Mouse (Mus musculus) heart, postnatal 0 days (tissue): ENCODE results near the gene Abca7. TPM values are rescaled to one million over a fixed set of nuclear protein-coding genes. Genes with fewer than 3 reads are reported as not detected.
A peak's percentile ranks its signal among the peaks of the same experiment; 100 is the strongest.

Source experiments
- ATAC-seq: fragments of 200-750 bp; cut with Nextera tagmentation; 2 replicates; pipeline ENCODE4 v1.8.0; 2017; ENCODE audit warnings: low read depth, moderate number of reproducible peaks, moderate library complexity; ENCODE audit not compliant: insufficient read depth
- DNase-seq: peaks from one replicate; pipeline ENCODE4 v3.0.0-alpha.2; 2016; ENCODE audit warnings: low spot score
- H3K27ac ChIP-seq: fragments of 300-500 bp; sonication (generic); 2 replicates; pipeline ENCODE4 v1.5.1; 2014; ENCODE audit warnings: low read depth, mild to moderate bottlenecking
- H3K27me3 ChIP-seq: fragments of 300-500 bp; sonication (generic); 2 replicates; pipeline ENCODE4 v1.6.1; 2014; ENCODE audit warnings: low read length, mixed read lengths; ENCODE audit not compliant: control insufficient read depth, insufficient read depth
- H3K36me3 ChIP-seq: fragments of 300-500 bp; sonication (generic); replicated peaks from 2 replicates; pipeline ENCODE4 v1.6.1; 2014; ENCODE audit warnings: low read length, mixed read lengths; ENCODE audit not compliant: control insufficient read depth, insufficient read depth
- H3K4me1 ChIP-seq: fragments of 300-500 bp; sonication (generic); 2 replicates; pipeline ENCODE4 v1.6.1; 2014; ENCODE audit warnings: antibody characterized with exemption; ENCODE audit not compliant: control insufficient read depth, insufficient read depth
- H3K4me2 ChIP-seq: fragments of 300-500 bp; sonication (generic); 2 replicates; pipeline ENCODE4 v1.6.1; 2014; ENCODE audit warnings: low read depth, mild to moderate bottlenecking, low read length, moderate library complexity
- H3K4me3 ChIP-seq: fragments of 300-500 bp; sonication (generic); 2 replicates; pipeline ENCODE4 v1.5.1; 2014; ENCODE audit warnings: low read depth, low read length
- H3K9ac ChIP-seq: fragments of 300-500 bp; sonication (generic); replicated peaks from 2 replicates; pipeline ENCODE4 v1.6.1; 2014; ENCODE audit warnings: low read depth, low read length, mixed read lengths
- H3K9me3 ChIP-seq: fragments of 300-500 bp; sonication (generic); replicated peaks from 2 replicates; pipeline ENCODE4 v1.6.1; 2016; ENCODE audit warnings: low read length; ENCODE audit not compliant: control insufficient read depth
- CTCF ChIP-seq: IDR thresholded peaks from 2 replicates; pipeline ENCODE4 v1.5.1; 2016; ENCODE audit warnings: antibody characterized with exemption, control low read depth, low read depth
- EP300 ChIP-seq: IDR thresholded peaks from 2 replicates; pipeline ENCODE4 v1.6.1; 2016; ENCODE audit warnings: antibody characterized with exemption, low read depth
- WGBS: fragments of 180-500 bp; shearing (Covaris S2); extraction: QIAGEN DNeasy Blood & Tissue Kit; methylation state at CpG from one replicate; pipeline ENCODE4 v1.1.7; 2014; 5-methylcytosine and 5-hydroxymethylcytosine counted together
- polyA plus RNA-seq: library from polyadenylated mRNA; unstranded; fragments of >200 nt; fragmentation: Nextera tagmentation; extraction: Ambion mirVana; gene quantifications from 2 replicates; pipeline ENCODE4 v1.2.1, GENCODE M21; 2015
- total RNA-seq: library from RNA; depleted of rRNA; stranded (reverse); fragments of >200 nt; gene quantifications from 2 replicates; pipeline ENCODE4 v1.2.3, GENCODE M21; 2014; ENCODE audit warnings: low replicate concordance

Abca7 gene
- total and polyA plus RNA-seq, 2 experiments from 2014 or later, result 1.9 to 11.4 TPM

DNA sequence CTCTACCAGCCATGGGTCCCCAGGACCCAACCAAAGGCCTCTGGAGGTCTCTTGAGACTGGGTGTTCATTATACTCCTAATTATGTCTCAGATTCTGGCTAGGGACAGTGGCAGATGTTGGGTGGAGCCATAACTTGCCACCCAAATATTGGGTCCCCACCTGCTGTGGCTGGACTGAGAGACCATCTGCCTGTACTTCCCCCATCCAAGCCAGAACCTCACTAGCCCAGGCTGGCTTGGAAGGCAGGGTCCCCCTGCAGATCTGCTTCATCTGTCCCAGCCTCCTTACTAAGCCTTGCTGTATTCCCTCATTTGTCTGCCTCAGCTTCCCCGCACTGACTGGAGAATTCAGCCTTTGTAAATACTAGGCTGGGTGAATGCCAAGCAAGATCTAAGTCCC lies 28.1 kb upstream of the Abca7 start:
- no peak for DNase-seq

GRCm38 (mm10) chr10:79969124-79969568 lies 27.1 kb upstream of the Abca7 start:
- H3K9me3 ChIP-seq, result no peaks in the 10 kb centered on the region
- DNase-seq (no peak), ATAC-seq (no peak)
- H3K36me3 ChIP-seq, result peaks cover 43% of the 10 kb centered on the region
- H3K9ac ChIP-seq, result no peak overlapping the region
- 22% methylated on average over 3 of the region's 3 CpGs for WGBS
- H3K4me3 ChIP-seq, result no peak overlapping the region
- TF ChIP-seq EP300 (no peak), CTCF (no peak)
- no peaks in the 10 kb centered on the region for H3K4me1 ChIP-seq
- H3K27ac ChIP-seq, result no peak overlapping the region
- H3K4me2 ChIP-seq, result no peak overlapping the region
- peaks cover 28% of the 10 kb centered on the region for H3K27me3 ChIP-seq

More for the DNA sequence above, 28.1 kb upstream of the Abca7 start:
- Histone ChIP-seq H3K27me3 (peaks cover 28% of the 10 kb centered on the region), H3K36me3 (peaks cover 50% of the 10 kb centered on the region), H3K4me3 (no peak overlapping the region), H3K4me1 (no peaks in the 10 kb centered on the region), H3K9ac (no peak overlapping the region), H3K4me2 (no peak overlapping the region), H3K9me3 (no peaks in the 10 kb centered on the region), H3K27ac (no peak overlapping the region)
- no peak for ATAC-seq
- WGBS, result 84% methylated on average over 1 of the region's 1 CpGs
- TF ChIP-seq CTCF (no peak), EP300 (no peak)

GRCm38 (mm10) chr10:79970415-79971182 lies 25.7 kb upstream of the Abca7 start, which contains the start of gene Grin3b:
TSS of gene Grin3b (plus strand) at chr10:79970715.
- Histone ChIP-seq H3K4me2 (peak within 1 kb of the TSS; percentile 59), H3K4me3 (peak within 1 kb of the TSS; percentile 35), H3K9ac (peak within 1 kb of the TSS; percentile 30; the same call in 1 of the 2 replicates), H3K4me1 (no peaks in the 10 kb centered on the region), H3K36me3 (peaks cover 37% of the 10 kb centered on the region), H3K27ac (no peak within 1 kb of the TSS), H3K27me3 (peaks cover 28% of the 10 kb centered on the region), H3K9me3 (no peaks in the 10 kb centered on the region)
- TF ChIP-seq EP300 (no peak), CTCF (no peak)
- DNase-seq (no peak), ATAC-seq (peak; percentile 7)
- WGBS, result 9% methylated on average over 44 of the region's 47 CpGs

- no peaks in the 10 kb centered on the region for H3K4me1 ChIP-seq
- ATAC-seq (no peak), DNase-seq (no peak)
- peaks cover 28% of the 10 kb centered on the region for H3K27me3 ChIP-seq
- no peaks in the 10 kb centered on the region for H3K9me3 ChIP-seq
- peak overlapping the region; percentile 30; the same call in 1 of the 2 replicates for H3K9ac ChIP-seq
- WGBS, result 3% methylated on average over 21 of the region's 21 CpGs
- peak overlapping the region; percentile 59 for H3K4me2 ChIP-seq
- H3K27ac ChIP-seq, result no peak overlapping the region
- H3K36me3 ChIP-seq, result peaks cover 37% of the 10 kb centered on the region
- no peak for TF ChIP-seq EP300
- no peak for TF ChIP-seq CTCF
- H3K4me3 ChIP-seq, result peak overlapping the region; percentile 35
Measured at GRCm38 (mm10) chr10:79971183-79971497, 25.2 kb upstream of the Abca7 start.

DNA sequence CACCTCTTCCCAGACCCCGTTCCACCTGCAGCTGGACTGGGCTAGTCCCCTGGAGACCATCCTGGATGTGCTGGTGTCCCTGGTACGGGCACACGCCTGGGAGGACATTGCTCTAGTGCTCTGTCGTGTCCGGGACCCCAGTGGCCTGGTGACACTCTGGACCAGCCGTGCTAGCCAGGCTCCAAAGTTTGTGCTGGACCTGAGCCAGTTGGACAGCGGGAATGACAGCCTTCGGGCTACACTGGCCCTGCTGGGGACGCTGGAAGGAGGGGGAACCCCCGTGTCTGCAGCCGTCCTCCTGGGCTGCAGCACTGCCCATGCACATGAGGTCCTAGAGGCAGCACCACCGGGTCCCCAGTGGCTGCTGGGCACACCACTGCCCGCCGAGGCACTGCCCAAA lies 23.5 kb upstream of the Abca7 start:
- H3K4me2 ChIP-seq, result no peak overlapping the region
- no peaks in the 10 kb centered on the region for H3K4me1 ChIP-seq
- peaks cover 28% of the 10 kb centered on the region for H3K27me3 ChIP-seq
- H3K9ac ChIP-seq, result no peak overlapping the region
- no peaks in the 10 kb centered on the region for H3K9me3 ChIP-seq
- no peak overlapping the region for H3K4me3 ChIP-seq
- H3K36me3 ChIP-seq, result peaks cover 37% of the 10 kb centered on the region
- DNase-seq (no peak), ATAC-seq (peak; percentile 16; the same call in 1 of the 2 replicates)
- H3K27ac ChIP-seq, result no peak overlapping the region
- 32% methylated on average over 14 of the region's 14 CpGs for whole genome bisulfite sequencing
- no peak for TF ChIP-seq EP300
- TF ChIP-seq CTCF, result no peak

DNA sequence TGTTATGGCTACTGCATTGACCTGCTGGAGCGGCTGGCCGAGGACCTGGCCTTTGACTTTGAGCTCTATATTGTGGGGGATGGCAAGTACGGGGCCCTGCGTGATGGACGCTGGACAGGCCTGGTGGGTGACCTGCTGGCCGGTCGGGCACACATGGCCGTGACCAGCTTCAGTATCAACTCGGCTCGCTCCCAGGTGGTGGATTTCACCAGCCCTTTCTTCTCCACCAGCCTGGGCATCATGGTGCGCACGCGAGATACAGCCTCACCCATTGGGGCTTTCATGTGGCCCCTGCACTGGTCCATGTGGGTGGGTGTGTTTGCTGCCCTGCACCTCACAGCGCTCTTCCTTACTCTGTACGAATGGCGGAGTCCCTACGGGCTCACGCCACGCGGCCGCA lies 22.2 kb upstream of the Abca7 start:
- no peaks in the 10 kb centered on the region for H3K4me1 ChIP-seq
- no peak overlapping the region for H3K9ac ChIP-seq
- TF ChIP-seq CTCF (no peak), EP300 (no peak)
- H3K36me3 ChIP-seq, result peaks cover 46% of the 10 kb centered on the region
- DNase-seq, result no peak
- H3K27ac ChIP-seq, result no peak overlapping the region
- H3K9me3 ChIP-seq, result no peaks in the 10 kb centered on the region
- peaks cover 28% of the 10 kb centered on the region for H3K27me3 ChIP-seq
- WGBS, result 90% methylated on average over 21 of the region's 21 CpGs
- ATAC-seq, result no peak
- H3K4me3 ChIP-seq, result no peak overlapping the region
- no peak overlapping the region for H3K4me2 ChIP-seq
